In the genomic region with DNA sequence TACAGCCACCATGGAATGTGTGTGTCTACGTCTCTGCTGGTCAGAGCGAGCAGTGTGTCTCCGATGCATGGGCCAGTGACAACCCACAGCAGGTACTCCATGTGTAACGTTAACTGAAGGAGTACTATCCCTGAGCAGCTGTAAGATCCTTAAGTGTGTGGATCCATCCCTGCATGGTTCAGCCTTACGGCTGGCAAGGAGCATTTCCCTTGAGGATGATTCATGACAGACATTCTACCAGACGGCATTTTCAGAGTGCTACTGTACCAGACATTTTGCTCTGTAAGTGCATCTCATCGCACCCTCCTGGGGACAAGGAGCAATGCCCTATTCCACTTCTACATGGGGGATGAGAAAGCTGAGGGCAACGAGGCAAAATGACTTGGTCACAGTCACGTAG, we compare ENCODE assay signal across 22 mouse cellular contexts. TPM values are rescaled to one million over a fixed set of nuclear protein-coding genes. Genes with fewer than 3 reads are reported as not detected.
A peak's percentile ranks its signal among the peaks of the same experiment; 100 is the strongest.
DNase-seq lines count a peak whose midpoint lies in the region; ATAC-seq lines count a peak whose summit lies in the region.
"Had no signal": no experiment of that assay in that cellular context is flagged by ENCODE, and none has a peak within 500 bp of the region (broad histone marks: within the 10 kb centered on the region; RNA-seq: fewer than 3 reads in every experiment).

No protein-coding gene starts in this region.

- H3K9ac ChIP-seq in hindbrain, embryonic 14.5 days, result no peak overlapping the region
- H3K9ac ChIP-seq in hindbrain, embryonic 16.5 days (ENCODE audit: low read depth, low read length), result no peak overlapping the region
- no peak overlapping the region for H3K9ac ChIP-seq in midbrain, embryonic 11.5 days (ENCODE audit: low read length)
- no peak overlapping the region for H3K9ac ChIP-seq in embryonic facial prominence, embryonic 15.5 days
- H3K9ac ChIP-seq: forebrain, embryonic 15.5 days; intestine, embryonic 15.5 days; liver, embryonic 15.5 days; lung, embryonic 15.5 days; midbrain, embryonic 15.5 days; neural tube, embryonic 12.5 days had no signal

- WGBS in hindbrain, embryonic 14.5 days, result 82% methylated on average over 9 of the region's 9 CpGs
- 83% methylated on average over 9 of the region's 9 CpGs for WGBS in hindbrain, embryonic 16.5 days
- WGBS in midbrain, embryonic 11.5 days, result 92% methylated on average over 9 of the region's 9 CpGs
- 90% methylated on average over 9 of the region's 9 CpGs for WGBS in midbrain, embryonic 10.5 days
- 74% methylated on average over 9 of the region's 9 CpGs for WGBS in embryonic facial prominence, embryonic 15.5 days

- no peak overlapping the region for H3K4me3 ChIP-seq in hindbrain, embryonic 14.5 days (replicated peaks; ENCODE audit: low read length)
- H3K4me3 ChIP-seq in hindbrain, embryonic 16.5 days (ENCODE audit: low read length), result no peak overlapping the region
- no peak overlapping the region for H3K4me3 ChIP-seq in midbrain, embryonic 11.5 days (ENCODE audit: low read depth, low read length)
- no peak overlapping the region for H3K4me3 ChIP-seq in midbrain, embryonic 10.5 days
- no peak overlapping the region for H3K4me3 ChIP-seq in embryonic facial prominence, embryonic 15.5 days (replicated peaks)
- H3K4me3 ChIP-seq: forebrain, embryonic 15.5 days; heart, embryonic 10.5 days; intestine, embryonic 15.5 days; liver, embryonic 15.5 days; lung, embryonic 15.5 days; midbrain, embryonic 15.5 days; neural tube, embryonic 12.5 days had no signal

- H3K4me1 ChIP-seq in hindbrain, embryonic 14.5 days (replicated peaks; ENCODE audit: control insufficient read depth, insufficient read depth, low read length), result no peaks in the 10 kb centered on the region
- H3K4me1 ChIP-seq in hindbrain, embryonic 16.5 days (ENCODE audit: control insufficient read depth, insufficient read depth, low read depth, low read length), result no peaks in the 10 kb centered on the region
- H3K4me1 ChIP-seq in midbrain, embryonic 11.5 days (ENCODE audit: control insufficient read depth, insufficient read depth, low read length), result no peaks in the 10 kb centered on the region; the same call in 1 of the 2 replicates
- peaks cover 9% of the 10 kb centered on the region; the same call in 1 of the 2 replicates for H3K4me1 ChIP-seq in midbrain, embryonic 10.5 days
- peaks cover 17% of the 10 kb centered on the region; the same call in 1 of the 2 replicates for H3K4me1 ChIP-seq in embryonic facial prominence, embryonic 15.5 days
- H3K4me1 ChIP-seq: forebrain, embryonic 15.5 days; heart, embryonic 10.5 days; liver, embryonic 15.5 days; lung, embryonic 15.5 days; midbrain, embryonic 15.5 days; neural tube, embryonic 12.5 days had no signal

- H3K9me3 ChIP-seq in hindbrain, embryonic 14.5 days (ENCODE audit: control insufficient read depth, low read length), result no peaks in the 10 kb centered on the region
- no peaks in the 10 kb centered on the region for H3K9me3 ChIP-seq in hindbrain, embryonic 16.5 days (ENCODE audit: control insufficient read depth, low read length)
- H3K9me3 ChIP-seq in midbrain, embryonic 11.5 days (ENCODE audit: control insufficient read depth, low read length), result no peaks in the 10 kb centered on the region
- no peaks in the 10 kb centered on the region for H3K9me3 ChIP-seq in midbrain, embryonic 10.5 days (replicated peaks)
- H3K9me3 ChIP-seq in embryonic facial prominence, embryonic 15.5 days (replicated peaks), result no peaks in the 10 kb centered on the region
- H3K9me3 ChIP-seq: forebrain, embryonic 15.5 days; heart, embryonic 10.5 days; intestine, embryonic 15.5 days; liver, embryonic 15.5 days; lung, embryonic 15.5 days; midbrain, embryonic 15.5 days; neural tube, embryonic 12.5 days had no signal

- intact Hi-C loops in gastrocnemius, postnatal 14 days (cut with DNase I; ENCODE audit: low total_unique reads), result no loop called here

- H3K27ac ChIP-seq in hindbrain, embryonic 14.5 days, result no peak overlapping the region
- no peak overlapping the region for H3K27ac ChIP-seq in hindbrain, embryonic 16.5 days (ENCODE audit: low read depth, low read length)
- no peak overlapping the region for H3K27ac ChIP-seq in midbrain, embryonic 11.5 days (ENCODE audit: low read depth, low read length)
- no peak overlapping the region for H3K27ac ChIP-seq in midbrain, embryonic 10.5 days (replicated peaks)
- H3K27ac ChIP-seq in embryonic facial prominence, embryonic 15.5 days (replicated peaks), result peak overlapping the region; percentile 28; the same call in 1 of the 2 replicates
- H3K27ac ChIP-seq: forebrain, embryonic 15.5 days; heart, embryonic 10.5 days; intestine, embryonic 15.5 days; liver, embryonic 15.5 days; lung, embryonic 15.5 days; midbrain, embryonic 15.5 days; neural tube, embryonic 12.5 days had no signal

- peak; percentile 22; the same call in 1 of the 2 replicates for ATAC-seq in hindbrain, embryonic 14.5 days (ENCODE audit: low FRiP score)
- no peak for ATAC-seq in hindbrain, embryonic 16.5 days
- no peak for ATAC-seq in midbrain, embryonic 11.5 days (ENCODE audit: low FRiP score)
- ATAC-seq in embryonic facial prominence, embryonic 15.5 days (ENCODE audit: insufficient number of reproducible peaks, low FRiP score, low TSS enrichment, low read depth), result no peak
- ATAC-seq: forebrain, embryonic 15.5 days; midbrain, embryonic 15.5 days had no signal

- no peak overlapping the region for H3K4me2 ChIP-seq in hindbrain, embryonic 14.5 days (replicated peaks)
- H3K4me2 ChIP-seq in hindbrain, embryonic 16.5 days (ENCODE audit: low read length), result no peak overlapping the region
- H3K4me2 ChIP-seq in midbrain, embryonic 11.5 days, result no peak overlapping the region
- no peak overlapping the region for H3K4me2 ChIP-seq in embryonic facial prominence, embryonic 15.5 days (replicated peaks)
- H3K4me2 ChIP-seq: forebrain, embryonic 15.5 days; intestine, embryonic 15.5 days; liver, embryonic 15.5 days; lung, embryonic 15.5 days; midbrain, embryonic 15.5 days; neural tube, embryonic 12.5 days had no signal

- no peak for DNase-seq in hindbrain, embryonic 14.5 days (ENCODE audit: low spot score)
- DNase-seq in midbrain, embryonic 11.5 days (ENCODE audit: low spot score, missing footprints), result peak; percentile 44
- no peak for DNase-seq in midbrain, embryonic 10.5 days (ENCODE audit: low spot score)
- DNase-seq in cerebellum, postnatal 25 days, result no peak
- no peak for DNase-seq in gastrocnemius, postnatal 14 days
- DNase-seq: adrenal gland, postnatal 10 days; cerebellum, adult 2 months; cerebellum, postnatal 36 days; embryo, embryonic 11 days; gastrocnemius, postnatal 36 days; heart, postnatal 4 days; lung, postnatal 36 days; spleen, adult 18-20 months had no signal

- no peaks in the 10 kb centered on the region for H3K27me3 ChIP-seq in hindbrain, embryonic 14.5 days (ENCODE audit: control insufficient read depth, insufficient read depth, low read length)
- H3K27me3 ChIP-seq in hindbrain, embryonic 16.5 days (replicated peaks; ENCODE audit: control insufficient read depth, insufficient read depth, low read length), result no peaks in the 10 kb centered on the region
- no peaks in the 10 kb centered on the region for H3K27me3 ChIP-seq in midbrain, embryonic 11.5 days (ENCODE audit: control insufficient read depth, insufficient read depth, low read length)
- no peaks in the 10 kb centered on the region for H3K27me3 ChIP-seq in midbrain, embryonic 10.5 days (ENCODE audit: low read depth, poor library complexity, severe bottlenecking)
- no peaks in the 10 kb centered on the region for H3K27me3 ChIP-seq in embryonic facial prominence, embryonic 15.5 days
- H3K27me3 ChIP-seq: forebrain, embryonic 15.5 days; intestine, embryonic 15.5 days; liver, embryonic 15.5 days; lung, embryonic 15.5 days; midbrain, embryonic 15.5 days; neural tube, embryonic 12.5 days had no signal

- H3K36me3 ChIP-seq in hindbrain, embryonic 14.5 days (replicated peaks; ENCODE audit: control insufficient read depth, insufficient read depth), result peaks cover 81% of the 10 kb centered on the region
- H3K36me3 ChIP-seq in hindbrain, embryonic 16.5 days (ENCODE audit: control insufficient read depth, insufficient read depth, low read length), result peaks cover 15% of the 10 kb centered on the region; the same call in 1 of the 2 replicates
- peaks cover 25% of the 10 kb centered on the region; the same call in 1 of the 2 replicates for H3K36me3 ChIP-seq in midbrain, embryonic 11.5 days (ENCODE audit: control insufficient read depth, insufficient read depth, low read length)
- H3K36me3 ChIP-seq in midbrain, embryonic 10.5 days, result peaks cover 97% of the 10 kb centered on the region
- peaks cover 87% of the 10 kb centered on the region for H3K36me3 ChIP-seq in embryonic facial prominence, embryonic 15.5 days
- H3K36me3 ChIP-seq: liver, embryonic 15.5 days had no signal

RNA-seq across cellular contexts. Expression of a gene that starts 59.6 kb away (rescaled TPM):
- 134 and 145 TPM in 2 replicates for polyA plus RNA-seq in hindbrain, embryonic 14.5 days (2014; fragmentation: Nextera tagmentation; extraction: Ambion mirVana)
- 132 and 134 TPM in 2 replicates for polyA plus RNA-seq in hindbrain, embryonic 16.5 days (2015; fragmentation: Nextera tagmentation; extraction: Ambion mirVana)
- 216 and 239 TPM in 2 replicates for polyA plus RNA-seq in midbrain, embryonic 11.5 days (2014; fragmentation: Nextera tagmentation; extraction: Ambion mirVana)
- 177 and 181 TPM in 2 replicates for polyA plus RNA-seq in midbrain, embryonic 10.5 days (2016; fragmentation: Nextera tagmentation; extraction: Ambion mirVana)
- polyA plus RNA-seq in embryonic facial prominence, embryonic 15.5 days (2015; fragmentation: Nextera tagmentation; extraction: Ambion mirVana), result 144 and 152 TPM in 2 replicates
- total RNA-seq in gastrocnemius, postnatal 14 days (2021), result 10 to 100 TPM; 94.1 to 94.4 TPM

RNA-seq across cellular contexts. Expression of a gene that starts 59.7 kb away (rescaled TPM):
- 0.73 and 0.74 TPM in 2 replicates for polyA plus RNA-seq in hindbrain, embryonic 14.5 days (2014; fragmentation: Nextera tagmentation; extraction: Ambion mirVana)
- 1.2 and 1.3 TPM in 2 replicates for polyA plus RNA-seq in hindbrain, embryonic 16.5 days (2015; fragmentation: Nextera tagmentation; extraction: Ambion mirVana)
- polyA plus RNA-seq in midbrain, embryonic 11.5 days (2014; fragmentation: Nextera tagmentation; extraction: Ambion mirVana), result 0.07 TPM in 2 replicates
- 0.10 and 0.15 TPM in 2 replicates for polyA plus RNA-seq in midbrain, embryonic 10.5 days (2016; fragmentation: Nextera tagmentation; extraction: Ambion mirVana)
- polyA plus RNA-seq in embryonic facial prominence, embryonic 15.5 days (2015; fragmentation: Nextera tagmentation; extraction: Ambion mirVana), result 0.55 and 0.85 TPM in 2 replicates
- not detected for total RNA-seq in gastrocnemius, postnatal 14 days (2021)
- total RNA-seq: gastrocnemius, postnatal 36 days had no signal
- polyA plus RNA-seq: heart, embryonic 10.5 days; liver, embryonic 15.5 days had no signal
